Mouse (Mus musculus): ENCODE measurements around the gene Eapp. TPM values are rescaled to one million over a fixed set of nuclear protein-coding genes. Genes with fewer than 3 reads are reported as not detected.

Gene Eapp
- polyA plus RNA-seq, 1 experiment from 2014 or later: 60.9 TPM

DNA sequence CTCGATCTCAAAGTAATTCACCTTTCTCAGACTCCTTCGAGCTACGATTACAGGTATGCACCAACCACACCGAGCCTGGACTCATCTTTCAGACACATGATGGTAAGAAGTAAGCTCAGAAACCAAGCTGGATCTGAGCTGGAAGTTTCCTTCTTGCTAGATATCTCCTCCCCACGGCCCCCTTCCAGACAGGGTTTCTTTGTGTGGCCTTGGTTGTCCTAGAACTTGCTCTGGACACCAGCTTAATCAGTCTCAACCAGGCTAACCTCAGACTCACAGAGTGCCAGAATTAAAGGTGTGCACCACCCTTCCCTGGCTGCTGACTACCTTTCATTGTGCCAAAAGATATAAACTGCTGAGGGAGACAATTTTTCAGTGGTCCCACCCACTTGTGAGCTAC lies 37.7 kb downstream of the Eapp start:
- no peaks in the 10 kb centered on the region for H3K36me3 ChIP-seq (ENCODE audit: control insufficient read depth, insufficient read depth, low read length)
- peaks cover 24% of the 10 kb centered on the region for H3K4me1 ChIP-seq (ENCODE audit: control insufficient read depth, insufficient read depth, low read length)
- H3K9me3 ChIP-seq (ENCODE audit: control insufficient read depth, low read length): no peaks in the 10 kb centered on the region
- no peak overlapping the region for H3K4me2 ChIP-seq (ENCODE audit: low read depth, low read length)
- no peaks in the 10 kb centered on the region for H3K27me3 ChIP-seq (replicated peaks; ENCODE audit: control insufficient read depth, insufficient read depth, low read length)
- H3K27ac ChIP-seq (ENCODE audit: low read length): no peak overlapping the region
- H3K4me3 ChIP-seq (ENCODE audit: low read length): no peak overlapping the region
- no peak overlapping the region for H3K9ac ChIP-seq (ENCODE audit: low read depth, low read length)
- 95% methylated on average over 5 of the region's 5 CpGs for WGBS
- no peak for ATAC-seq

DNA sequence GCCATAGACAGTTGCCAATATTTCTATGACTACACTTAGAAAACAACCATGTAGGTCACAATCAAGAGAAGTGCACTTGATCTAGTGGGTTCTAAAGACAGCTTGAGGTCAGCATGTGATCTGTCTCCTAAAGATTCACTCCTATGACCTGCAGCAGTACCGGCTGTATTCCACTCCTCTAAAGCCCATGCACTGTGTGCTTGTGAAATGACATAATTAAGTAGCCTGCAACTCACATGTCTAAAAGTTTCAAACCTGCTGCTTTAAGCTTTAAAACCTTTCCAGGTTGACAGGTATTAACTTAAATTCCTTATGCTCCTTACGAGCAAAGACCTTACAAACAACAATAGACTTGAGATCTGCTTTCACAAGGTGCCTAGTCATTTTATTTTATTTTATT lies 38.5 kb downstream of the Eapp start:
- H3K4me2 ChIP-seq (ENCODE audit: low read depth, low read length): peak overlapping the region; percentile 90
- 58% methylated on average over 2 of the region's 2 CpGs for WGBS
- H3K9ac ChIP-seq (ENCODE audit: low read depth, low read length): peak overlapping the region; percentile 90; the same call in 1 of the 2 replicates
- H3K27me3 ChIP-seq (replicated peaks; ENCODE audit: control insufficient read depth, insufficient read depth, low read length): no peaks in the 10 kb centered on the region
- H3K36me3 ChIP-seq (ENCODE audit: control insufficient read depth, insufficient read depth, low read length): no peaks in the 10 kb centered on the region
- no peaks in the 10 kb centered on the region for H3K9me3 ChIP-seq (ENCODE audit: control insufficient read depth, low read length)
- H3K4me3 ChIP-seq (ENCODE audit: low read length): peak overlapping the region; percentile 73; the same call in 1 of the 2 replicates
- no peak for ATAC-seq
- H3K4me1 ChIP-seq (ENCODE audit: control insufficient read depth, insufficient read depth, low read length): peaks cover 31% of the 10 kb centered on the region
- H3K27ac ChIP-seq (ENCODE audit: low read length): no peak overlapping the region

GRCm38 (mm10) chr12:54656396-54657171 lies 39.1 kb downstream of the Eapp start, which contains the start of gene Sptssa:
TSS of gene Sptssa (minus strand) at chr12:54656573.
- no peaks in the 10 kb centered on the region for H3K27me3 ChIP-seq (replicated peaks; ENCODE audit: control insufficient read depth, insufficient read depth, low read length)
- no peaks in the 10 kb centered on the region for H3K36me3 ChIP-seq (ENCODE audit: control insufficient read depth, insufficient read depth, low read length)
- no peaks in the 10 kb centered on the region for H3K9me3 ChIP-seq (ENCODE audit: control insufficient read depth, low read length)
- peak within 1 kb of the TSS; percentile 90 for H3K4me2 ChIP-seq (ENCODE audit: low read depth, low read length)
- 7% methylated on average over 53 of the region's 53 CpGs for WGBS
- peaks cover 37% of the 10 kb centered on the region for H3K4me1 ChIP-seq (ENCODE audit: control insufficient read depth, insufficient read depth, low read length)
- H3K27ac ChIP-seq (ENCODE audit: low read length): peak within 1 kb of the TSS; percentile 82
- ATAC-seq: peak; percentile 99
- H3K9ac ChIP-seq (ENCODE audit: low read depth, low read length): peak within 1 kb of the TSS; percentile 90
- peak within 1 kb of the TSS; percentile 73 for H3K4me3 ChIP-seq (ENCODE audit: low read length)

DNA sequence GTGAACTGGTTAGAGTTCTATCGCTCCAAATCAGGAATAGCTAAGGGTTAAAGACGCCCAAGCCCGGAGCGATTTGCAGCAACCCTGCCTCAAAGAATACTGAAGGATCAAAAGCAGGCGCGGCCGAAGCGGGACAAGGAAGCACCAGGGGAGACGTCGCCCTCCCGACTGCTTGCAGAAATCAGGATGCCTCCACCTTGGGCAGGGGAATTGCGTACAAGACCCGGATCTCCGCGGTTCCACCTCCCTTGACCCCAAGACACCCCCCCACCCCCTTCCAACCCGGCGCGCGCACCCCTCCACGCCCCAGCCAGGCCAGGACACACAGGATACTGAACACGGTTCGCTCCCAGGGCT lies 39.7 kb downstream of the Eapp start:
- peak; percentile 39 for ATAC-seq
- Histone ChIP-seq H3K27ac (ENCODE audit: low read length) (peak overlapping the region; percentile 82), H3K4me3 (ENCODE audit: low read length) (peak overlapping the region; percentile 73), H3K9ac (ENCODE audit: low read depth, low read length) (peak overlapping the region; percentile 90), H3K27me3 (replicated peaks; ENCODE audit: control insufficient read depth, insufficient read depth, low read length) (no peaks in the 10 kb centered on the region), H3K9me3 (ENCODE audit: control insufficient read depth, low read length) (no peaks in the 10 kb centered on the region), H3K36me3 (ENCODE audit: control insufficient read depth, insufficient read depth, low read length) (no peaks in the 10 kb centered on the region), H3K4me1 (ENCODE audit: control insufficient read depth, insufficient read depth, low read length) (peaks cover 39% of the 10 kb centered on the region), H3K4me2 (ENCODE audit: low read depth, low read length) (peak overlapping the region; percentile 90)
- under 1% methylated on average over 22 of the region's 22 CpGs for WGBS

DNA sequence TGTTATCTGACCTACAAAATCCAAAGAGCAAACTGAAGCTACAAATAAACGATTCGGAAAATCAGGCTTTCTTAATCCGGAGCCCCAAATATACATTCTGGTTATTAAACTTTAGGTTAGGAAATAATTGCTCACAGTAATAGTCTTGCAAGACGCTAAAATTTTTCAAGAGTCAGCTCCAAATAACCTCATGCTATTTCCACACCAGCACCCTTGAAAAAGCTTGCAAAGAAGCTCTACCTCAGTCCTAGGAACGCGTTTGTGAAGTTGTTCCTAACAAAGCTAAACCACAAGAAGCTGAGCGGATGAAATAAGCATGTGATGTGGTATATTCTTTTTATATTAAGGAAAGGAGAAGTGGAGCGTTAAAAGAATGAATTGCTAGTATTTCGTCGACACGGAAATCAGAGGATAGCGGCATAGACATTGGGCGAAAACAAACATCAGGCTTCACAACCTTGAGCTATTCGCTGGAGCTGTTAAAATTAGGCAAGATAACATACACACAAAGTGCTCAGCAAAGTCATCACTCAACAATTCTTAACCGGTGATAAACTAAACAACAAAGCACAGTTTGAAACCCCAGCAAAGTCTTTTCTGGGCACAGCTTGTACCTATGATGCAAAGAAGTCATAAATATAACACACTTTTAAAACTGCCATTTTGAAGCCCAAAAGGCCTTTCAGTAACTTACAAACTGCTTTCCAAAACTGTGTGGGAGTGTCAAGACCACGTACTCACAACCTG lies 40.2 kb downstream of the Eapp start:
- Histone ChIP-seq H3K9ac (ENCODE audit: low read depth, low read length) (peak overlapping the region; percentile 90), H3K4me3 (ENCODE audit: low read length) (peak overlapping the region; percentile 73), H3K4me1 (ENCODE audit: control insufficient read depth, insufficient read depth, low read length) (peaks cover 39% of the 10 kb centered on the region), H3K4me2 (ENCODE audit: low read depth, low read length) (peak overlapping the region; percentile 90), H3K36me3 (ENCODE audit: control insufficient read depth, insufficient read depth, low read length) (no peaks in the 10 kb centered on the region), H3K9me3 (ENCODE audit: control insufficient read depth, low read length) (no peaks in the 10 kb centered on the region), H3K27me3 (replicated peaks; ENCODE audit: control insufficient read depth, insufficient read depth, low read length) (no peaks in the 10 kb centered on the region), H3K27ac (ENCODE audit: low read length) (peak overlapping the region; percentile 82)
- no peak for ATAC-seq
- WGBS: 16% methylated on average over 16 of the region's 16 CpGs

DNA sequence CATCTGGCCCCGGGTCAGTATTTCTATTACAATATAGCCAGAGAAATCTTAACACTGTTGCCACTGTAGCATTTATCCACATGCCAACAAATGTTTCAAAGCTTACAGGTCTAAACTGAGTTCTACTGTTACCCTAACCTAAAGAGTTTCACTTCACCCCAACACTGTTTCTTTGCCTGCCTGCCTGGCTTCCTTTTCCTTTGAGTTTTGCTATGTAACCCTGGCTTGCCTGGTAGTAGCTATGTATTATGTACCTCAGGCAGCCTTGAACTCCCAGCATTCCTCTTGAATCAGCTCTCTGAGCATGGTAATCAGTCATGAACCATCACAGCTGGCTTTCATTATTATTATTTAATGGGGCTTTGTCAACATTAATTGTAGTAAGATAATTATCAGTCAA lies 41.0 kb downstream of the Eapp start:
- H3K4me3 ChIP-seq (ENCODE audit: low read length): peak overlapping the region; percentile 26; the same call in 1 of the 2 replicates
- no peaks in the 10 kb centered on the region for H3K27me3 ChIP-seq (replicated peaks; ENCODE audit: control insufficient read depth, insufficient read depth, low read length)
- H3K9me3 ChIP-seq (ENCODE audit: control insufficient read depth, low read length): no peaks in the 10 kb centered on the region
- peak overlapping the region; percentile 39; the same call in 1 of the 2 replicates for H3K9ac ChIP-seq (ENCODE audit: low read depth, low read length)
- no peaks in the 10 kb centered on the region for H3K36me3 ChIP-seq (ENCODE audit: control insufficient read depth, insufficient read depth, low read length)
- H3K27ac ChIP-seq (ENCODE audit: low read length): peak overlapping the region; percentile 61; the same call in 1 of the 2 replicates
- ATAC-seq: no peak
- H3K4me2 ChIP-seq (ENCODE audit: low read depth, low read length): peak overlapping the region; percentile 90
- 79% methylated on average over 1 of the region's 1 CpGs for WGBS
- peaks cover 36% of the 10 kb centered on the region for H3K4me1 ChIP-seq (ENCODE audit: control insufficient read depth, insufficient read depth, low read length)

DNA sequence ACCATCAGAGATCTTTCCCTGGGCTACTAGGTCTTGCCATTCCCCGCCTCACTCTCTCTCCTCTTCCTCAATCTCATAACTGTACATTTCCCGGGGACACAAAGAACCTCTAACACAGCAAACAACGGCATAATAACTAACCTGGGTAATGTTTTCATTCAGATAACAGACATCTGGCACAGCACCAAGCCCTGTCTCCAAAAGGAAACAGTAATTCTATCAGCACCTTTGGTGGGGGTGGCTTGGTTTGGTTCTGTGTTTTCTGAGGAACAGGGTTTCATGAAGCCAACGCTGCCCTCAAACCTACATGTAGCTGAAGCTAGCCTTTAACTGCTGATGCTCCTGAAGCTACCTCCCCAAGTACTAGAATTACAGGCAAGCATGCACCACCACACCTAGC lies 41.6 kb downstream of the Eapp start:
- WGBS: 48% methylated on average over 4 of the region's 4 CpGs
- Histone ChIP-seq H3K4me3 (ENCODE audit: low read length) (0 out of 2 replicates have a peak overlapping the region, but pooled peaks have one; percentile 7), H3K4me1 (ENCODE audit: control insufficient read depth, insufficient read depth, low read length) (peaks cover 36% of the 10 kb centered on the region), H3K9ac (ENCODE audit: low read depth, low read length) (peak overlapping the region; percentile 39; the same call in 1 of the 2 replicates), H3K36me3 (ENCODE audit: control insufficient read depth, insufficient read depth, low read length) (no peaks in the 10 kb centered on the region), H3K27me3 (replicated peaks; ENCODE audit: control insufficient read depth, insufficient read depth, low read length) (no peaks in the 10 kb centered on the region), H3K27ac (ENCODE audit: low read length) (peak overlapping the region; percentile 61; the same call in 1 of the 2 replicates), H3K4me2 (ENCODE audit: low read depth, low read length) (peak overlapping the region; percentile 90), H3K9me3 (ENCODE audit: control insufficient read depth, low read length) (no peaks in the 10 kb centered on the region)
- ATAC-seq: no peak

- Histone ChIP-seq H3K9ac (ENCODE audit: low read depth, low read length) (no peak overlapping the region), H3K36me3 (ENCODE audit: control insufficient read depth, insufficient read depth, low read length) (peaks cover 3% of the 10 kb centered on the region; the same call in 1 of the 2 replicates), H3K9me3 (ENCODE audit: control insufficient read depth, low read length) (no peaks in the 10 kb centered on the region), H3K27ac (ENCODE audit: low read length) (peak overlapping the region; percentile 78), H3K4me2 (ENCODE audit: low read depth, low read length) (peak overlapping the region; percentile 26), H3K4me1 (ENCODE audit: control insufficient read depth, insufficient read depth, low read length) (peaks cover 36% of the 10 kb centered on the region), H3K27me3 (replicated peaks; ENCODE audit: control insufficient read depth, insufficient read depth, low read length) (no peaks in the 10 kb centered on the region), H3K4me3 (ENCODE audit: low read length) (no peak overlapping the region)
- WGBS: 68% methylated on average over 12 of the region's 12 CpGs
- ATAC-seq: peak; percentile 39
These were observed 43.4 kb downstream of the Eapp start for GRCm38 (mm10) chr12:54652346-54652745.

GRCm38 (mm10) chr12:54651820-54652219 lies 43.9 kb downstream of the Eapp start:
- 51% methylated on average over 8 of the region's 8 CpGs for WGBS
- no peak overlapping the region for H3K4me3 ChIP-seq (ENCODE audit: low read length)
- 0 out of 2 replicates have a peak overlapping the region, but pooled peaks have one; percentile 3 for H3K9ac ChIP-seq (ENCODE audit: low read depth, low read length)
- H3K36me3 ChIP-seq (ENCODE audit: control insufficient read depth, insufficient read depth, low read length): peaks cover 3% of the 10 kb centered on the region; the same call in 1 of the 2 replicates
- no peak for ATAC-seq
- peaks cover 35% of the 10 kb centered on the region for H3K4me1 ChIP-seq (ENCODE audit: control insufficient read depth, insufficient read depth, low read length)
- peak overlapping the region; percentile 72 for H3K27ac ChIP-seq (ENCODE audit: low read length)
- H3K27me3 ChIP-seq (replicated peaks; ENCODE audit: control insufficient read depth, insufficient read depth, low read length): no peaks in the 10 kb centered on the region
- H3K9me3 ChIP-seq (ENCODE audit: control insufficient read depth, low read length): no peaks in the 10 kb centered on the region
- H3K4me2 ChIP-seq (ENCODE audit: low read depth, low read length): peak overlapping the region; percentile 26; the same call in 1 of the 2 replicates

Data from intestine, embryonic 16.5 days (tissue).